Mouse (Mus musculus) forebrain, embryonic 10.5 days (tissue): Measurements from ENCODE around the gene Fthl17f. TPM values are rescaled to one million over a fixed set of nuclear protein-coding genes. Genes with fewer than 3 reads are reported as not detected.
"Not testable (repeated sequence)": the region's sequence is repeated elsewhere in the genome, so short reads cannot be mapped to it uniquely, and the experiment has no call there.

Experiments
- DNase-seq: peaks from one replicate; pipeline ENCODE4 v3.0.0-alpha.2; 2017; ENCODE audit warnings: low spot score; ENCODE audit errors: extremely low spot score
- H3K27ac ChIP-seq: fragments of 300-500 bp; sonication (generic); 2 replicates; pipeline ENCODE4 v1.5.1; 2016; ENCODE audit warnings: mild to moderate bottlenecking
- H3K27me3 ChIP-seq: fragments of 300-500 bp; sonication (generic); 2 replicates; pipeline ENCODE4 v1.6.1; 2016; ENCODE audit warnings: mild to moderate bottlenecking; ENCODE audit not compliant: poor library complexity, severe bottlenecking
- H3K36me3 ChIP-seq: fragments of 300-500 bp; sonication (generic); replicated peaks from 2 replicates; pipeline ENCODE4 v1.6.1; 2016; ENCODE audit warnings: mild to moderate bottlenecking, moderate library complexity
- H3K4me1 ChIP-seq: fragments of 300-500 bp; sonication (generic); 2 replicates; pipeline ENCODE4 v1.6.1; 2016
- H3K4me3 ChIP-seq: fragments of 300-500 bp; sonication (generic); 2 replicates; pipeline ENCODE4 v1.5.1; 2016; ENCODE audit warnings: mild to moderate bottlenecking, moderate library complexity
- H3K9me3 ChIP-seq: fragments of 300-500 bp; sonication (generic); 2 replicates; pipeline ENCODE4 v1.6.1; 2016; ENCODE audit warnings: mild to moderate bottlenecking, moderate library complexity
- WGBS: fragments of 180-500 bp; shearing (Covaris S2); methylation state at CpG from one replicate; pipeline ENCODE4 v1.1.7; 2016; 5-methylcytosine and 5-hydroxymethylcytosine counted together
- polyA plus RNA-seq: library from polyadenylated mRNA; unstranded; fragments of >200 nt; fragmentation: Nextera tagmentation; extraction: Ambion mirVana; gene quantifications from 2 replicates; pipeline ENCODE4 v1.2.1, GENCODE M21; 2016

The Fthl17f gene
- not detected in 2 replicates for polyA plus RNA-seq

- not testable (repeated sequence) for H3K36me3 ChIP-seq, H3K27ac ChIP-seq, DNase-seq, H3K4me1 ChIP-seq, H3K27me3 ChIP-seq, H3K4me3 ChIP-seq
- peaks cover 10% of the 10 kb centered on the region; the same call in 1 of the 2 replicates for H3K9me3 ChIP-seq
- WGBS: 91% methylated on average over 11 of the region's 11 CpGs
These were observed at the start of gene Fthl17f for GRCm38 (mm10) chrX:9062715-9063114. Fthl17f (plus strand) TSS chrX:9063015.

DNA sequence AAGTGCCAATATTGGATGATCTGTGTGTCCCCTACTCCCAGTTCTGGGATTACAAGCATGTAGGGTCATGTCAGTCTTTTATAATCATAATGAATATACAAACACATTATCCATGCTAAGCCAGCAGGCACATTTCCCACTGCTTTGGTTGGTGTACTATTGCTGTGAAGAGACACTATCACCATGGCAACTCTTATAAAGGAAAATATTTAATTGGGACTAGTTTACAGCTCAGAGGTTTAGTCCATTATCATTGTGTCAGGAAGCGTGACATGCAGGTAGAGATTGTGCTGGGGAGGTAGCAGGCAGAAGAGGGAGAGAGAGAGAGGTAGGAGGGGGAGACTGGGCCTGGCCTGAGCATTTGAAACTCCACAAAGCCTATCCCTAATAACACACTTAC lies 46.7 kb upstream of the Fthl17f start:
- Histone ChIP-seq H3K9me3 (no peaks in the 10 kb centered on the region), H3K27me3 (no peaks in the 10 kb centered on the region), H3K4me1 (no peaks in the 10 kb centered on the region), H3K27ac (no peak overlapping the region), H3K4me3 (no peak overlapping the region), H3K36me3 (no peaks in the 10 kb centered on the region)
- WGBS: 62% methylated on average over 1 of the region's 1 CpGs
- DNase-seq: no peak

- Histone ChIP-seq H3K9me3 (no peaks in the 10 kb centered on the region), H3K27me3 (no peaks in the 10 kb centered on the region), H3K27ac (no peak overlapping the region), H3K4me1 (no peaks in the 10 kb centered on the region), H3K36me3 (no peaks in the 10 kb centered on the region), H3K4me3 (no peak overlapping the region)
- DNase-seq: no peak
- 66% methylated on average over 10 of the region's 10 CpGs for WGBS
These were observed 43.3 kb upstream of the Fthl17f start for GRCm38 (mm10) chrX:9019481-9019880.

- not testable (repeated sequence) for H3K27ac ChIP-seq, H3K9me3 ChIP-seq, H3K36me3 ChIP-seq, H3K4me1 ChIP-seq, H3K4me3 ChIP-seq, DNase-seq, H3K27me3 ChIP-seq
- no CpG with 5 or more reads among the region's 10 CpGs for WGBS
These were observed 29.6 kb upstream of the Fthl17f start, which contains the start of gene Fthl17e for GRCm38 (mm10) chrX:9033193-9033592. Fthl17e (plus strand) TSS chrX:9033493.

- DNase-seq, H3K36me3 ChIP-seq, H3K27me3 ChIP-seq, H3K4me1 ChIP-seq, H3K9me3 ChIP-seq, H3K4me3 ChIP-seq, H3K27ac ChIP-seq: not testable (repeated sequence)
- WGBS: 26% methylated on average over 3 of the region's 4 CpGs
These were observed 21.2 kb upstream of the Fthl17f start for GRCm38 (mm10) chrX:9041611-9042010.

- not testable (repeated sequence) for DNase-seq, H3K4me3 ChIP-seq, H3K27ac ChIP-seq, H3K27me3 ChIP-seq, H3K4me1 ChIP-seq, H3K36me3 ChIP-seq
- 18% methylated on average over 8 of the region's 9 CpGs for WGBS
- H3K9me3 ChIP-seq: peaks cover 10% of the 10 kb centered on the region; the same call in 1 of the 2 replicates
These were observed 1.9 kb upstream of the Fthl17f start for GRCm38 (mm10) chrX:9060952-9061351.

GRCm38 (mm10) chrX:9062101-9062500 lies 714 bp upstream of the Fthl17f start:
- Histone ChIP-seq H3K4me1 (no peaks in the 10 kb centered on the region), H3K36me3 (no peaks in the 10 kb centered on the region), H3K27me3 (no peaks in the 10 kb centered on the region), H3K4me3 (no peak overlapping the region), H3K9me3 (peaks cover 10% of the 10 kb centered on the region; the same call in 1 of the 2 replicates), H3K27ac (no peak overlapping the region)
- 89% methylated on average over 4 of the region's 4 CpGs for WGBS
- no peak for DNase-seq

DNA sequence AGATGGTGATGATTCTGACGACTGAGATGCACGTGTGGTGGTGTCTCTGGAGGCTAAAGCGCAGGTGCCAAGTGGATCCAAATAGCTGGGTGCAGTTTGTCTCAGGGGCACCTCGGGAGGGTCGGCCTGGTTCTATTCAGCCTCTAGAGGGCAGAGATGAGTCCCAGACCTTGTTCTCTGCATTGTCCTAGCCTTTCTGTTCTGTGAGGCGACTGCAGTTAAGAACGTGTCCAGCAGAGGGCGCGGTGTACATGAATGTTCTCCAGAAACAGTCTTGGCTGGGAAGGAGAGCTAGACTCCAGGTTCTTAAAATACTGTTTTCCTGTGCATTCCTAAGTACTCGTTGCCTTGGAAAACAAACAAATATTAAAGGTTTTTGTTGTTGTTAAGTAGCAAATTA lies 14.9 kb downstream of the Fthl17f start:
- not testable (repeated sequence) for H3K36me3 ChIP-seq, DNase-seq, H3K9me3 ChIP-seq, H3K27me3 ChIP-seq, H3K4me3 ChIP-seq, H3K4me1 ChIP-seq, H3K27ac ChIP-seq
- 21% methylated on average over 9 of the region's 10 CpGs for WGBS

DNA sequence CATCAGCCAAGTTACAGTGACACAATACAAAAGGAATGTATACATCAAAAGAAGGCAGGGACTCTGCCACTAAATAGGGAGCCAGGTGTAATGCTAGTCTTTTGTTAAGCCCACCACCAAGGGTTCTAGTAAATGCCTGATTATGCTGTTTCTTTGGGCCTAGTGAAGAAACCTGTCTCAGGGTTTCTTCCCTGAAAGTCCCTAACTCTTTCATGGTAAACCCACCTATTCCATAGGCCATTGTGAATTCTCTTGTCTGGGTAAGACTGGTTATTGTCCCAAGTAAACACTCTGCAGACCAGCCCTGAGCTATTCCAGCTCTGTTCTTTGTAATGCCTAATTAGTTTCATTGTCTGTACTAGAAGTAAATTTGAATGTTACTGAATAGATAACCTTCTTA lies 32.3 kb downstream of the Fthl17f start:
- not testable (repeated sequence) for H3K27ac ChIP-seq, H3K36me3 ChIP-seq, H3K4me3 ChIP-seq, DNase-seq, H3K4me1 ChIP-seq, H3K27me3 ChIP-seq, H3K9me3 ChIP-seq

DNA sequence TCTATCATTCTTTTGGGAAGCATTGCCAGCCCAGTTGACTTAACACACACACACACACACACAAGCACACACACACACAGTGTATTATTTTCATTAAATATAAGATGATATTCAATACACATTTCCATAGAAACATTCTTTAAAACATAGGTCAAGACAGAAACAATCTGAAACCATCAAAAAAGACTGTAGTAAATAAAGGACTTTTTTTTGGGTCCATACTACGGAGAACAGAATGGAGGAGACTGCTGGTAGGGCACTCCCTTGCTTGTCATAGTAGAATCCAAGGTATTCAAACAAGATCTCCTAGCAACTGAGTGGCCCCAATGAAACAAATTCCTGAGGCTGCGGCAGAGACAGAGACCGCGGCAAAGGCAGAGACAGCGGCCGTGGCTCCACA lies 41.4 kb downstream of the Fthl17f start, which contains the start of gene 4930402K13Rik:
Gene 4930402K13Rik, plus strand, starts transcription at position 301 of the 400 bp plus-strand sequence.
- Histone ChIP-seq H3K27me3 (no peaks in the 10 kb centered on the region), H3K27ac (no peak within 1 kb of the TSS), H3K4me1 (no peaks in the 10 kb centered on the region), H3K4me3 (no peak within 1 kb of the TSS), H3K9me3 (no peaks in the 10 kb centered on the region), H3K36me3 (no peaks in the 10 kb centered on the region)
- no peak for DNase-seq
- 88% methylated on average over 6 of the region's 6 CpGs for whole genome bisulfite sequencing

DNA sequence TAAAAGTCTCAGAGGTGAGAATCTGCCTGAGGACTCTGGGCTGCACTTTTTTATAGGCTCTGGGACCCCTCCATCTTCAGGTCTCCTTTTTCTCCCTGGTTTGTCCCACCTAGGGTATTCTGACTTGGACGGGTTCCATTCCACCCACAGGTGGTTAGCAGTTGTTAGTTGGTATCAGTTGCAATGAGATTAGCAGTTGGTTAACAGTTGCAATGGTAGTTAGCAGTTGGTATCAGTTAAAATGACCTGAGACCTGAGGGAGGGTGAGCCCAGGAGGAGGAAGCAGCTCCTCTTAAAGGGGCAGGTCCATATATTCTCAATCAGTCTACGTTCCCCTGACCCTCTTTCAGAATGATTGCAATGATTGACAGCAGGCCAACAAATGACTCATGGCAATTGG lies 47.6 kb downstream of the Fthl17f start:
- 75% methylated on average over 2 of the region's 2 CpGs for WGBS
- no peak overlapping the region for H3K4me3 ChIP-seq
- no peaks in the 10 kb centered on the region for H3K4me1 ChIP-seq
- no peak for DNase-seq
- no peaks in the 10 kb centered on the region for H3K9me3 ChIP-seq
- no peaks in the 10 kb centered on the region for H3K27me3 ChIP-seq
- no peak overlapping the region for H3K27ac ChIP-seq
- H3K36me3 ChIP-seq: no peaks in the 10 kb centered on the region

Other genes with a start within 250 kb of the Fthl17f start
- gene Gm6592, start 219.0 kb upstream of the Fthl17f start, polyA plus RNA-seq: not detected in 2 replicates
- gene Gm5751, start 188.8 kb upstream of the Fthl17f start, polyA plus RNA-seq: not detected in 2 replicates
- 2.2 and 2.4 TPM in 2 replicates for gene B630019K06Rik, start 170.6 kb upstream of the Fthl17f start, polyA plus RNA-seq
- not detected in 2 replicates for gene Fthl17b, start 100.0 kb upstream of the Fthl17f start, polyA plus RNA-seq
- not detected in 2 replicates for gene Fthl17c, start 86.5 kb upstream of the Fthl17f start, polyA plus RNA-seq
- gene Fthl17d, start 76.3 kb upstream of the Fthl17f start, polyA plus RNA-seq: not detected in 2 replicates
- not detected in 2 replicates for gene Fthl17e, start 29.5 kb upstream of the Fthl17f start, polyA plus RNA-seq
- not detected in 2 replicates for gene 4930402K13Rik, start 41.5 kb downstream of the Fthl17f start, polyA plus RNA-seq
- gene Lancl3, start 136.9 kb downstream of the Fthl17f start, polyA plus RNA-seq: 0.12 TPM in 2 replicates
- gene Gm14862, start 193.9 kb downstream of the Fthl17f start, polyA plus RNA-seq: not detected in 2 replicates
- 2.9 and 3.3 TPM in 2 replicates for gene Xk, start 209.7 kb downstream of the Fthl17f start, polyA plus RNA-seq
- gene H2al1m, start 220.7 kb downstream of the Fthl17f start, polyA plus RNA-seq: not detected in 2 replicates